Mouse (Mus musculus): Measurements from ENCODE around the gene Paip2b. TPM values are rescaled to one million over a fixed set of nuclear protein-coding genes. Genes with fewer than 3 reads are reported as not detected.
"Not testable (repeated sequence)": the region's sequence is repeated elsewhere in the genome, so short reads cannot be mapped to it uniquely, and the experiment has no call there.

Gene Paip2b
- 10 to 100 TPM; 47.3 to 47.9 TPM for total RNA-seq (2021)
- long read RNA-seq, experiment 1, partial matches to known transcripts = 0 of 4 reads
- long read RNA-seq, experiment 1, other reads (novel, unspliced or antisense) = 3 of 4 reads
- long read RNA-seq, experiment 2, partial matches to known transcripts = 0 of 11 reads
- long read RNA-seq, experiment 2, other reads (novel, unspliced or antisense) = 7 of 11 reads

- DNase-seq (ENCODE audit: low spot score in 2 of 2) = peak; percentile 96 to 99
These were observed at the start of gene Paip2b for GRCm38 (mm10) chr6:83831606-83832123. TSS of gene Paip2b (minus strand) at chr6:83831741.

DNA sequence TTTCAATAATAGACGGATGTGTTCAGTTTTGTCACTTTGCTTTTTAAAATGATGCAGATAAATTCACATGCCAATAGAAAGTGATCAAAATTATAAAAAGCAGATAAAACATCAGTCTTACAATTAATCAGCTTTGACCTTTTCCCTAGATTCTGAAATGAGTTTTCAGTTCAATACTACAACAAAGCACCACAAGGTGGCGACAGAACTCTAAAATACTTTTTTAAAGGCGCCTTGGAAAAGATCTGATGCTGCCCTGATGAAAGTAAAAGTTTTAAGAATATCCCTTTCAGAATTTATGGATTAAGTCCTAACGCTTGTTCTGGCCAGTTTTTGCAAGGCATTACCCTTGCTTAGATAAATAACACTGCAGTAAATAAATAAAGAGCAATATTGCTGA is 48.3 kb upstream of the Paip2b start:
- DNase-seq (ENCODE audit: low spot score in 2 of 2) = peak; percentile 28 to 64

DNA sequence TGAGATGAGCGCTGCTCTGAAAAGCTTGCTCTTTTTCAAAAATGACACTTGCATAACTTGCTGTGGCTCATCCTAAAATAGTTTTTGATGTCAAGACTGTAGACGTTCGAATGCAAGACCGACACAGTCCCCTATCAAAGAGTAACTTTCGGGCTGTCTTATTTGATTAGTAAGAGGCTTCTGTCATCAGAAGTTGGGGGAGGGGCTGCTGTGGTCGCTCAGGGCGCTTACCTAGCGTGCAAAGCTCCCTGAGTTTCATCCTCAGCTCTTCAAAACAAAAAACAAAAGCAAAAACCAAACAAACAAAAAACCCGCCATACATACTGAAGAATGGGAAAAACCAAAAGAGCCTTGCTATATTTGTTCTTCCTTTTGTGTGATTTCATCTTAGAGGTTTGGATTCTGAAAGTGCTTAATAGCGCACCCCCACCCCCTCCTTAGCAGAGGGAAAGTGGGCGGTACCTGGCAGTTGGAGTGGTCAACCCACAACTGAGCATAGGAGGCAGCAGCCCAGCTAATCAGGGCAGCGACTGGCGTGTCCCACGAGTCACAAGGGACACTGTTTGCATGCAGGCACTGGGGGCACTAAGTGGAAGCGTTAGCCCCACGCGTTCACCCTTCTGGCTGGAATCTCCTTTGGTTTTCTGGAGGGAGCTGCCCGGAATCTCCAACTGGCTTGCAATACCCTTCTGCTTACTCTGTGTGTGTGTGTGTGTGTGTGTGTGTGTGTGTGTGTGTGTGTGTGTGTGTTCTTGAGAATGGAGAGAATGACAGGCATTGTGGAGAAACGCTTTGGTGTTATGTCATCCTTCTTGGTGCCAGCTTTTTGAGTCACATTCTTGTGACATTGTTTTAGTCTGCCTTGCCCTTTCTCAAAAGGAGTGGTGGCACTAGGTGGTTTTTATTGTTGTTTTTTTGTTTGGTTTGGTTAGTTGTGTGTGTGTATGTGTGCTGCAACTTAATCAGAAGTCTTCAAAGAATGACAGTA is 36.4 kb upstream of the Paip2b start:
- DNase-seq (ENCODE audit: low spot score in 2 of 2) = peak; percentile 41 to 42

- DNase-seq (ENCODE audit: low spot score in 2 of 2) = peak; percentile 93 to 95
These were observed 35.5 kb upstream of the Paip2b start, which contains the start of gene Zfp638 for GRCm38 (mm10) chr6:83866954-83867597. TSS of gene Zfp638 (plus strand) at chr6:83867109.

DNA sequence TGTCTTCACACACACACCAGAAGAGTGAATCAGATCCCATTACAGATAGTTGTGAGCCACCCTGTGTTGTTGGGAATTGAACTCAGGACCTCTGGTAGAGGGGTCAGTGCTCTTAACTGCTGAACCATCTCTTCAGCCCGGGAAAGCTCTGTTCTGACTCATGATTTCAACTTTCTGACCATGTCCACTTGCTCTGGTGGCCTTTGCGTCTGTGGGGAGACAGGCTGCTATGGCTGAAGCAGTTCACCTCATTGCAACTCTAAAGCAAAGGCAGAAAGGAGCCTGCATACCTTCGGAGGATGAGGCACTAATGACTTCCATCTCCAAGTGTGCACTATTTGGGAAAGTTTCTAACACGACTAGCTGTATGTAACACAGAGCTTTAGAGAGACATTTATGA is 34.9 kb upstream of the Paip2b start:
- no peak for DNase-seq (ENCODE audit: low spot score in 2 of 2)

- DNase-seq (ENCODE audit: low spot score in 2 of 2) = no peak
These were observed 32.0 kb upstream of the Paip2b start for GRCm38 (mm10) chr6:83863538-83863937.

- no peak for DNase-seq (ENCODE audit: low spot score in 2 of 2)
These were observed 28.5 kb upstream of the Paip2b start for GRCm38 (mm10) chr6:83860033-83860432.

DNA sequence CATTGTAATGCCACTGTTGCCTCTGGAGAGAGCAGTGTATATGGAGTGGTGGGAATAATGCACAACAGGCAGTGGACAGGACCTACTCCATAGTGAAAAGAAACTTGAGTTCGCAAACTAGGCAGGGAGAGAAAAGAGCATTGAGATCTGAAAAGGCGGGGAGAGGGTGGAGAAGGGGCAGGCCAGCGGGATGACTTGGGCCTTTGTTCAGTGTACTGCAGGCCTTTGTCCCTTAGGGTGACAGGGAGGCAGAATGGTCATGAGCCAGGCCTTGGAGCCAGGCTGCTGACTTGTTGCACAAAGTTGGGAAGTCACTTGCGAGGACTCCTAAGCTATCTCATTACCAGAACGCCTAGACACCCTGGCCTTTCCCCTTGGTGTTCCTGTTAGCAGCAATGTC is 25.9 kb upstream of the Paip2b start:
- DNase-seq (ENCODE audit: low spot score in 2 of 2) = peak in 1 of 2 experiments; percentile 13

- DNase-seq (ENCODE audit: low spot score in 2 of 2) = no peak
These were observed 17.9 kb upstream of the Paip2b start for GRCm38 (mm10) chr6:83849446-83849845.

DNA sequence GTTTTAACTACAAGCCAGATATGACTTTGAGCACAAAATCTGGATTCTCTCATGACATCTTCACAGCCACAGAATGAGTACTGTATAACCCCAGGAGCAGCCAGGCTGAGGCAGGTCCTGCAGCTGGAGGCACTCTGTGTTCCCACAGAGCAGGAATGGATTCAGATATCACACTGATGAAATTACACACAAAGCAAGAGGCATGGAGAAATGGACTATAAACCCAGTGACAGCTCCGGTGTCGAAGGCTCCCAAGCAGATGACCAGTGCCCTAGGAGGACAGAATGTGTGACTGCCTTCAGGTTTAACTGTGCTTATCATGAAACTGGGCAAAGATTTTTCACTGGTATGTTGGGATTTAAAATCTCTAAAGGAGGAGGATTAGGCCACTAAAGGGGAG is 14.6 kb upstream of the Paip2b start:
- no peak for DNase-seq (ENCODE audit: low spot score in 2 of 2)

DNA sequence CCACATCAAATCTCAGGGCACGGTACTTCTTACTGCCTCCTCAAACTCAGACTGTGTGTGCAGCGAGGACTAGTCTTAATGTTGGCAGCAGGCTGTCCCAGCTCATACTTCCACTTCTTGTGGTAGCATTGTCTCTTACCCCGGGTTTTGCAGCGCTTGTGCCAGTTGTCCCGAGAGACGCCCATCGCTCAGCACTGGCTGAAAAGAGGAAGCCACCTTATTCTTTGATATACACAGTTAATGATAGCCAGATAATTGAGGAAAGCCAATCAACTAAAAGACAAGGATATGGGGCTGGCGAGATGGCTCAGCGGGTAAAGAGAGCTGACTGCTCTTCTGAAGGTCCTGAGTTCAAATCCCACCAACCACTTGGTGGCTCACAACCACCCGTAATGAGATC is 13.4 kb upstream of the Paip2b start:
- DNase-seq (ENCODE audit: low spot score in 2 of 2) = no peak

- no peak for DNase-seq (ENCODE audit: low spot score in 2 of 2)
These were observed 8.5 kb upstream of the Paip2b start for GRCm38 (mm10) chr6:83840086-83840485.

- no peak for DNase-seq (ENCODE audit: low spot score in 2 of 2)
These were observed 6.5 kb upstream of the Paip2b start for GRCm38 (mm10) chr6:83838046-83838445.

DNA sequence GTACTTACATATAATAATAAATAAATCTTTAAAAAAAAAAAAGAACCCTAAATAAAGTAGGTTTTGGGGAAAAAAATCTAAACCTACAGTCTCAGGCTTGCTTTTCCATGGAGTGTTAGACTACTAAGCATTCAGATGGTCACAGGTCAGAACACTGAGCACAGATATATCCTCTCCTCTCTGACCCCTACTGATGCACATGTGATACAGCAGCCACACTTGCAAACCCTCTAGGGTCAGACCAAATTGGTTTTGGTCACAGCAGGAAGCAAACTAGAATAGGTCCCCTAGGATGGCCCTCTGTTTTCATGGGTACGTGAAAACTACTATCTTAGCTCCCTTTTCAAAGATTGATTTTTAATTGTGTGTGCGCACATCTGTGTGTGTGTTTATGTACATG is 5.3 kb upstream of the Paip2b start:
- no peak for DNase-seq (ENCODE audit: low spot score in 2 of 2)

DNA sequence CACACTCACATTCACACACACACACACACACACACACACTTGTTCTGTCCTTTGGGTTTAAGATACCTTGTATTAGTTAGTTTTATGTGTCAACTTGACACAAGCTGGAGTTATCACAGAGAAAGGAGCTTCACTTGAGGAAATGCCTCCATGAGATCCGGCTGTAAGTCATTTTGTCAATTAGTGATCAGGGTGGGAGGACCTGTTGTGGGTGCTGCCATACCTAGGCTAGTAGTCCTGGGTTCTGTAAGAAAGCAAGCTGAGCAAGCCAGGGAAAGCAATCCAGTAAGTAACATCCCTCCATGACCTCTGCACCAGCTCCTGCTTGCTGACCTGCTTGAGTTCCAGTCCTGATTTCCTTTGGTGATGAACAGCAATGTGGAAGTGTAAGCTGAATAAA is 852 bp upstream of the Paip2b start:
- DNase-seq (ENCODE audit: low spot score in 2 of 2) = not testable (repeated sequence)

GRCm38 (mm10) chr6:83830941-83831605 is 468 bp downstream of the Paip2b start:
- peak in 1 of 2 experiments; percentile 24 for DNase-seq (ENCODE audit: low spot score in 2 of 2)

DNA sequence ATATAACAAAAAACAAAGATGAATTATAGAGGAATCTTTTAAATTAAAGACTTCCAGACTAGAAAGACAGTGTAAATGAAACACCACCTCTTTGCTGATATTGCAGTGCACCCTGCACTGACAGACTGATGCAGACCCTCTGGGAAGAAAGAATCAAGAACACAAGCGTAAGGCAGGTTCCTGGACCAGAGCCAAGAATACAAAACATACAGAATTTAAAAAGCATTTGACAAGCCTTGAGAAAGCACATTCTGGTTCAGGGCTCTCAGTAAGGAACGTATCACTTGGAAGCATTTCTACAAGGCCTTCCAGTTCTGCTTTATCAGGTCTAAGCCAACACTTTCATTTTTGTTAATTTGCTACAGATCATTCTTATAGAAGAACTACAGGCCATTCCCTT is 9.7 kb downstream of the Paip2b start:
- no peak for DNase-seq (ENCODE audit: low spot score in 2 of 2)

- DNase-seq (ENCODE audit: low spot score in 2 of 2) = no peak
These were observed 10.6 kb downstream of the Paip2b start for GRCm38 (mm10) chr6:83820727-83821515.

DNA sequence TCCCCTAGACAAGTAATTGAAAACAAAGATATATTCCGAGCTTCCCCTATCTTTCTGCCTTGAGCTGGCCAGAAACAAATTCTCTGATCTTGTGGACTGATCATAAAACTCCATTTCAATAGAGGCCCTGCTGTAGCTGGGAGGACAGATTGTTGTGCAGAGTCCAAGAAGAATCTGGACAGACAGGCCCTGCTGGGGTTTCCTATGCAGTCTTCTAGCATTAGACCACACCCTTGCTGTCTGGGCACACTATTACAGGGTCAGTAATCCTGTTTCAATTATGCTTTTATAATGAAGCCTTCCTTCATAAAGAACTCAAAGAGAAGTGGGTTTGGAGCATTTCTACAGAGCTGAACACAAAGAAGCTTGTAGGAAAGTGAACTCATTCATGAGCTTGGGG is 12.5 kb downstream of the Paip2b start:
- no peak for DNase-seq (ENCODE audit: low spot score in 2 of 2)

GRCm38 (mm10) chr6:83815801-83816200 is 15.7 kb downstream of the Paip2b start:
- DNase-seq (ENCODE audit: low spot score in 2 of 2) = no peak
